Mouse (Mus musculus) Patski (cell line): ENCODE data around the gene Ubxn7. TPM values are rescaled to one million over a fixed set of nuclear protein-coding genes. Genes with fewer than 3 reads are reported as not detected.

ENCODE experiments used
- ATAC-seq: fragments of 100-300 bp; one replicate; pipeline ENCODE4 v1.8.0; 2021
- CTCF ChIA-PET: fragments of 350-600 bp; sonication (Branson Sonifier 250); formaldehyde crosslinking; loops from one replicate; lab custom pipeline; 2022; ENCODE audit warnings: inconsistent platforms; lab: Charles Lee
- POLR2A ChIA-PET: fragments of 350-600 bp; sonication (Branson Sonifier 250); formaldehyde crosslinking; loops from one replicate; lab custom pipeline; 2022; ENCODE audit warnings: antibody characterized with exemption, inconsistent platforms; lab: Charles Lee
- DNase-seq: peaks from one replicate; pipeline ENCODE4 v3.0.0-alpha.2; 2011; ENCODE audit warnings: low read depth, low spot score
- H3K27me3 ChIP-seq: fragments of 371-371 bp; one replicate; pipeline ENCODE4 v1.5.1; 2021
- CTCF ChIP-seq: fragments of 100-300 bp; IDR thresholded peaks from one replicate; pipeline ENCODE4 v1.5.1; 2021
- in situ Hi-C: fragments of 300-500 bp; cut with MboI; formaldehyde crosslinking; loops from 3 replicates; pipeline ENCODE4 v1.11.1; 2018; ENCODE audit warnings: low pct_unique_long_range_greater_than_20kb, mixed read lengths
- polyA plus RNA-seq: library from polyadenylated mRNA; unstranded; gene quantifications from one replicate; pipeline ENCODE4 v1.2.3, GENCODE M21; 2021

Ubxn7 gene
- polyA plus RNA-seq, 1 experiment from 2014 or later, result 18.7 TPM

DNA sequence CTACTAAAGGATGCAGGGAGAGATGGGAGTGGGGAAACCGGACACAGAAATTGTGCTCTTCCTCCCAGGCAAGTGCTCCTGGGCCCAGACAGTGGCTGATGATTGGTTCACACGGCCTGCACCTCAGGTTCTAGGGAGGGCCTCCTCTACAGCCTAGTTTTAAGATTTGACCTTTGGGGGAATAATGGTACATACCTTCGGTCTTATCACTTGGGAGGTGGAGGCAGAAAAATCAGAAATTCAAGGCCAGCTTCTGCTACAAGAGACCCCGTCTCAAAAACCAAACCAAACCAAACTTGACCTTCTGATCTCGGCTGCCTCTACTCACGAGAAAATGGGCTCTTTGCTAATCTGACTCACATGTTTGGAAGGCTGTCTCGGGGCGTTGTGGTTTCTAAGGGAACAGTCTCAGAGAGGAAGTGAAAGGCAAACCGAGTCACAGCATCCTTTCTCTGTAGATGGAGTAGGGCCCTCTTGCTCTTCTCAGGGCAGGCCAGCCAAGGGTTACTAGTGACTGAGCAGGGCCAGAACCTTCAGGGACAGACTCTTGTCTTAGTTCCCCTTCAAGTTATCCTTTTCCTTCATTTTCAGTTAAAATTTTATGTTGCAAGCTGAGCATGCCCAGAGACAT lies 69.4 kb downstream of the Ubxn7 start:
- CTCF ChIA-PET, result no interaction called here
- no peak for TF ChIP-seq CTCF
- DNase-seq, result no peak
- no peak for ATAC-seq
- no peaks in the 10 kb centered on the region for H3K27me3 ChIP-seq
- POLR2A ChIA-PET, result no interaction called here
- in situ Hi-C loops, result no loop called here

GRCm38 (mm10) chr16:32402818-32403217 lies 70.8 kb downstream of the Ubxn7 start:
- CTCF ChIA-PET, result no interaction called here
- POLR2A ChIA-PET, result no interaction called here
- in situ Hi-C loops, result no loop called here
- DNase-seq (no peak), ATAC-seq (no peak)
- no peak for TF ChIP-seq CTCF
- no peaks in the 10 kb centered on the region for H3K27me3 ChIP-seq

- H3K27me3 ChIP-seq, result no peaks in the 10 kb centered on the region
- in situ Hi-C loops, result no loop called here
- DNase-seq (no peak), ATAC-seq (no peak)
- POLR2A ChIA-PET, result no interaction called here
- no peak for TF ChIP-seq CTCF
- CTCF ChIA-PET, result no interaction called here
These were observed 73.7 kb downstream of the Ubxn7 start for GRCm38 (mm10) chr16:32405716-32406115.

DNA sequence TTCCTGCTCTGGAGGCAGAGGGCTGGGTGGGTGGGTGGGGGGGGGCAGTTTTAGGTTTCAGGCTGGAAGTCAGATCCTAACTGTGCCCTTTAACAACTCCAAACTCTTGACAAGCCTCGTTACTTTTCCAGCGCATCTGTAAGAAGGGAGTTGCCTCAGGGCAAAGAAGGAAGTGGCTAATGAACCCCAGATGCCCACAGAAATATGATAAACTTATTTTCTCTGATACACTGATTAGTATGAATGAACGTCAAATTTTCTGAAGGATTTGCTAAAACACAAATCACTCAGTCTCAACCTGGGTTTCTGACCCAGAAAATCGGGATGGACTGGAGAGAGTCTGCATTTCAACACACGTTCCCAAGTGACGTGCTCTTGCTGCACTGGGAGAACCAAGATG lies 74.6 kb downstream of the Ubxn7 start:
- TF ChIP-seq CTCF, result no peak
- no peak for DNase-seq
- H3K27me3 ChIP-seq, result no peaks in the 10 kb centered on the region
- ChIA-PET POLR2A (no interaction called here), CTCF (no interaction called here)
- in situ Hi-C loops, result no loop called here
- no peak for ATAC-seq

- DNase-seq (no peak), ATAC-seq (no peak)
- ChIA-PET CTCF (no interaction called here), POLR2A (no interaction called here)
- in situ Hi-C loops, result no loop called here
- TF ChIP-seq CTCF, result no peak
- no peaks in the 10 kb centered on the region for H3K27me3 ChIP-seq
These were observed 75.7 kb downstream of the Ubxn7 start for GRCm38 (mm10) chr16:32407730-32408129.

GRCm38 (mm10) chr16:32417457-32417856 lies 85.4 kb downstream of the Ubxn7 start:
- DNase-seq, result no peak
- CTCF ChIA-PET, result no interaction called here

GRCm38 (mm10) chr16:32419517-32420483 lies 87.7 kb downstream of the Ubxn7 start, which contains the start of gene Tctex1d2:
TSS of gene Tctex1d2 (plus strand) at chr16:32419702.
- in situ Hi-C loops, result no loop called here

More at GRCm38 (mm10) chr16:32417457-32417856, 85.4 kb downstream of the Ubxn7 start:
- no peak for TF ChIP-seq CTCF
- POLR2A ChIA-PET, result no interaction called here
- in situ Hi-C loops, result no loop called here
- no peak for ATAC-seq
- H3K27me3 ChIP-seq, result no peaks in the 10 kb centered on the region

DNA sequence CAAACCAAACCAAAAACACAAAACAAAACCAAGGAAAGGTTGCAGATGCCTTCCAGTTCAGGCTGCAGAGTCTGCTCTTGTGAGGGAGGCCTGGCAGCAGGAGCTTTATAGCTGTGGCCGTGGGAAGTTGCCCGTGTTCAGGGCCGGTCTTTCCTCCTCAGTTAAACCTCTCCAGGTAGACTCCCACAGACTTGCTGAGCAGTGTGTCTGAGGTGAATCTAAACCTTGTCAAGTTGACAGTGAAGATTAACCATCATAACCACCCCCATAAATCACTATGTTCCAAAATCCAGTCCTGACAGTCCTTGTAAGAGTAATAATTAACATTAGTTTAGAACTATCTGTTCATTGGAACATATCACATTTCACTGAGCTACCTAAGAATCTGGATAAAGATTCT lies 95.4 kb downstream of the Ubxn7 start:
- CTCF ChIA-PET, result no interaction called here
- ATAC-seq (no peak), DNase-seq (no peak)
- in situ Hi-C loops, result no loop called here
- POLR2A ChIA-PET, result interaction anchor here (2.2 kb wide), 1 partner anchor 8 kb away, joined by 6 read pairs; the partner anchor contains the start of gene Tctex1d2
- H3K27me3 ChIP-seq, result no peaks in the 10 kb centered on the region
- TF ChIP-seq CTCF, result no peak

More at GRCm38 (mm10) chr16:32419517-32420483, 87.7 kb downstream of the Ubxn7 start, which contains the start of gene Tctex1d2:
- CTCF ChIA-PET, result interaction anchor here (1.0 to 1.7 kb wide), 2 partner anchors 10 to 177 kb away, joined by 3 to 4 read pairs; partner anchors contain the start of gene Pcyt1a
- peak; percentile 82 for DNase-seq
- ATAC-seq, result peak; percentile 79
- POLR2A ChIA-PET, result interaction anchor here (0.7 to 2.0 kb wide), 3 partner anchors 9 to 116 kb away, joined by 3 to 6 read pairs (median 4); no protein-coding TSS in a partner anchor
- no peaks in the 10 kb centered on the region for H3K27me3 ChIP-seq
- no peak for TF ChIP-seq CTCF

DNA sequence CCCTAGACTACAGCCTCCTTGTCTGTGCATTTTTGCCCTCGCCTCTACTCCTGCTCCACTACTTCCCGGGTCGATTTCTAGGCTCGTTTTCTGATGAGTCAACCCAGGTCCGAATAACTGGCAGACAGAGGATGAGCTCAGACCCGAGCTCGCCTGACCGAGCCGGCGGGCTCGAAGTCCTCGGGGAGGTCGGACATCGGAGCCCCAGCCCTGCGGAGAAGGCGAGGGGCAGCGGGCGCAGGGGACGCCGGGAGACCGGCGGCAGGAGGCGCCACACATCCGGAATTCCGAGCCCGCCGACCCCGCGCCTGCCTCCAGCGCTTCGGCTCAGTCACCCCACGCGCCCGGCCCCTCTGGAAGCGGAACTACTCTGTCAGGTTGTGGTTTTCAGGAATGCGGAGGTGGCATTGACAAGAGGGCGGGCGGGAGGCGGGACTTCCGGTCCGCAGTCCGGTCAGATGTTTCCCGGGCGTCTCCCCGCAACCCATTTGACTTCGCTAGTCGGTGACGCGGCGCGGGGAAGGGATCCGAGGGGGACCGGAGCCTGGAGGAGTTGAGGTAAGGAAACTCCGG lies 98.5 kb downstream of the Ubxn7 start, which contains the start of gene Pcyt1a:
Gene Pcyt1a (plus strand): TSS at position 448 of the 573 bp plus-strand sequence.
- ATAC-seq (peak; percentile 93), DNase-seq (peak; percentile 67)
- no peaks in the 10 kb centered on the region for H3K27me3 ChIP-seq
- in situ Hi-C loops, result no loop called here
- peak; percentile 36 for TF ChIP-seq CTCF
- ChIA-PET CTCF (interaction anchor here (1.3 kb wide), 1 partner anchor 10 kb away, joined by 4 read pairs; no protein-coding TSS in a partner anchor), POLR2A (interaction anchor here (0.7 to 1.4 kb wide), 2 partner anchors 9 kb away, joined by 3 to 4 read pairs; no protein-coding TSS in a partner anchor)

DNA sequence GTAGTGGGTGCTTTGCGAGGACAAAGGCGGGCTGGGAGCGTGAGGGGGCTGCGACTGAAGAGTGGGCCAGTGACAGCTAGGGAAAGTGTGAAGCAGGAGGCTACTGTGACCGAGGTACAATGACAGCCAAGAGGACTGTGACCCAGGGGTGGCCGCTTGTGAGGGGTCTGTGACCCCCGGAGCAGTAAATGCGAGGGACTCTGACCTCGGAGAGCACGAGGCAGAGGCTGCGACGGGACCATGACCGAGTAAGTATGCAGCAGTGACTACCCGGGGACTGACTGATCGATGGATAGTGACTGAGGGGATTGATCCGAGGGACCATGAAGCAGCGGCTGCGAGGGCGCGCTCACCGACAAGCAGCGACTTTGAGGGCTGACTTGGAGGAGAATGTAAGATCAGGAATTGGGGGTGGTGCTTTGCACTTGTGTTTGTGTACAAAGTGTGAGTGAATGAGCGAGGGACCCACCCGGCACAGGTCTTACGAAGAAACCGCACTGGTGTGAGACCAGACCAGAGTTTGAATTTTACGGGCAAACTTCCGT lies 99.1 kb downstream of the Ubxn7 start:
- DNase-seq (no peak), ATAC-seq (no peak)
- in situ Hi-C loops, result no loop called here
- ChIA-PET CTCF (no interaction called here), POLR2A (interaction anchor here (0.6 to 1.4 kb wide), 3 partner anchors 8 to 102 kb away, joined by 3 to 4 read pairs (median 3); no protein-coding TSS in a partner anchor)
- no peaks in the 10 kb centered on the region for H3K27me3 ChIP-seq
- TF ChIP-seq CTCF, result no peak
